In genomic region chr17:40430446-40430845, GRCm38 (mm10) we compare ENCODE assay signal across 14 mouse cellular contexts.
DNase-seq lines count a peak whose midpoint lies in the region; ATAC-seq and TF ChIP-seq lines count a peak whose summit lies in the region.
"Had no signal": no experiment of that assay in that cellular context is flagged by ENCODE, and none has a peak within 500 bp of the region (broad histone marks: within the 10 kb centered on the region; RNA-seq: fewer than 3 reads in every experiment).

No protein-coding gene starts in this region.

- H3K4me1 ChIP-seq in hindbrain, embryonic 11.5 days (replicated peaks; ENCODE audit: control insufficient read depth, insufficient read depth, low read length), result no peaks in the 10 kb centered on the region
- H3K4me1 ChIP-seq in hindbrain, embryonic 13.5 days (replicated peaks), result no peaks in the 10 kb centered on the region
- no peaks in the 10 kb centered on the region for H3K4me1 ChIP-seq in midbrain, embryonic 14.5 days (ENCODE audit: control insufficient read depth, insufficient read depth, low read length)
- H3K4me1 ChIP-seq in midbrain, embryonic 16.5 days (ENCODE audit: control insufficient read depth, insufficient read depth, low read length), result no peaks in the 10 kb centered on the region
- no peaks in the 10 kb centered on the region for H3K4me1 ChIP-seq in stomach, postnatal 0 days (replicated peaks; ENCODE audit: control insufficient read depth, insufficient read depth)
- H3K4me1 ChIP-seq: liver, embryonic 15.5 days had no signal

- 46% methylated on average over 1 of the region's 1 CpGs for WGBS in hindbrain, embryonic 11.5 days
- WGBS in hindbrain, embryonic 13.5 days, result 47% methylated on average over 1 of the region's 1 CpGs
- 49% methylated on average over 1 of the region's 1 CpGs for WGBS in midbrain, embryonic 14.5 days
- 39% methylated on average over 1 of the region's 1 CpGs for WGBS in midbrain, embryonic 16.5 days
- WGBS in stomach, postnatal 0 days, result 29% methylated on average over 1 of the region's 1 CpGs

- TF ChIP-seq CTCF in Patski (IDR thresholded peaks at IDR 0.05), result peak; percentile 23
- peak; percentile 56 for TF ChIP-seq CTCF in stomach, postnatal 0 days (IDR thresholded peaks at IDR 0.05; ENCODE audit: low read depth)

- H3K27me3 ChIP-seq in hindbrain, embryonic 11.5 days (ENCODE audit: control insufficient read depth, insufficient read depth, low read length), result no peaks in the 10 kb centered on the region
- no peaks in the 10 kb centered on the region for H3K27me3 ChIP-seq in hindbrain, embryonic 13.5 days
- H3K27me3 ChIP-seq in midbrain, embryonic 14.5 days (ENCODE audit: control insufficient read depth, insufficient read depth, low read length), result no peaks in the 10 kb centered on the region
- H3K27me3 ChIP-seq in midbrain, embryonic 16.5 days (ENCODE audit: control insufficient read depth, insufficient read depth, low read depth, low read length), result no peaks in the 10 kb centered on the region
- H3K27me3 ChIP-seq in Patski, result no peaks in the 10 kb centered on the region
- H3K27me3 ChIP-seq in stomach, postnatal 0 days (ENCODE audit: control insufficient read depth, insufficient read depth, low read length), result no peaks in the 10 kb centered on the region
- H3K27me3 ChIP-seq: CH12.LX; liver, embryonic 15.5 days had no signal

- H3K27ac ChIP-seq in hindbrain, embryonic 11.5 days (ENCODE audit: low read depth, low read length), result no peak overlapping the region
- no peak overlapping the region for H3K27ac ChIP-seq in hindbrain, embryonic 13.5 days
- no peak overlapping the region for H3K27ac ChIP-seq in midbrain, embryonic 14.5 days (replicated peaks; ENCODE audit: low read depth, low read length)
- no peak overlapping the region for H3K27ac ChIP-seq in midbrain, embryonic 16.5 days (ENCODE audit: low read length)
- no peak overlapping the region for H3K27ac ChIP-seq in stomach, postnatal 0 days (replicated peaks)
- H3K27ac ChIP-seq: liver, embryonic 15.5 days; macrophage had no signal

- POLR2A ChIA-PET in Patski (lab: Charles Lee), result no interaction called here

- H3K36me3 ChIP-seq in hindbrain, embryonic 11.5 days (ENCODE audit: control insufficient read depth, insufficient read depth, low read length), result no peaks in the 10 kb centered on the region
- no peaks in the 10 kb centered on the region for H3K36me3 ChIP-seq in hindbrain, embryonic 13.5 days
- no peaks in the 10 kb centered on the region for H3K36me3 ChIP-seq in midbrain, embryonic 14.5 days (ENCODE audit: control insufficient read depth, insufficient read depth, low read length)
- H3K36me3 ChIP-seq in midbrain, embryonic 16.5 days (ENCODE audit: control insufficient read depth, insufficient read depth, low read length), result no peaks in the 10 kb centered on the region
- no peaks in the 10 kb centered on the region for H3K36me3 ChIP-seq in stomach, postnatal 0 days (ENCODE audit: control insufficient read depth, insufficient read depth, low read length)
- H3K36me3 ChIP-seq: liver, embryonic 15.5 days had no signal

- in situ Hi-C loops in Patski (cut with MboI; ENCODE audit: low pct_unique_long_range_greater_than_20kb), result no loop called here

- H3K9me3 ChIP-seq in hindbrain, embryonic 11.5 days (ENCODE audit: control insufficient read depth, low read length), result no peaks in the 10 kb centered on the region
- no peaks in the 10 kb centered on the region for H3K9me3 ChIP-seq in hindbrain, embryonic 13.5 days
- no peaks in the 10 kb centered on the region for H3K9me3 ChIP-seq in midbrain, embryonic 14.5 days (ENCODE audit: control insufficient read depth, low read length)
- H3K9me3 ChIP-seq in midbrain, embryonic 16.5 days (replicated peaks; ENCODE audit: control insufficient read depth, low read length, poor library complexity, severe bottlenecking), result no peaks in the 10 kb centered on the region
- H3K9me3 ChIP-seq in stomach, postnatal 0 days (ENCODE audit: control insufficient read depth, low read length), result no peaks in the 10 kb centered on the region
- H3K9me3 ChIP-seq: liver, embryonic 15.5 days had no signal

- peak; percentile 6 for DNase-seq in hindbrain, embryonic 11.5 days (ENCODE audit: low spot score)
- peak; percentile 49 for DNase-seq in midbrain, embryonic 14.5 days
- DNase-seq in Patski (ENCODE audit: low read depth, low spot score), result no peak
- DNase-seq in stomach, postnatal 0 days (ENCODE audit: low spot score), result no peak
- DNase-seq in adrenal gland, postnatal 25 days, result no peak
- DNase-seq: cerebellum, adult 9-11 months; heart, postnatal 36 days; kidney, adult 2 months; thymus, postnatal 4 days had no signal

- TF ChIP-seq EP300 in stomach, postnatal 0 days (optimal IDR thresholded peaks at IDR 0.05), result no peak

- CTCF ChIA-PET in Patski (lab: Charles Lee), result no interaction called here

- H3K4me2 ChIP-seq in hindbrain, embryonic 11.5 days (replicated peaks; ENCODE audit: low read depth, low read length), result no peak overlapping the region
- no peak overlapping the region for H3K4me2 ChIP-seq in hindbrain, embryonic 13.5 days
- no peak overlapping the region for H3K4me2 ChIP-seq in midbrain, embryonic 14.5 days (ENCODE audit: low read length)
- H3K4me2 ChIP-seq in midbrain, embryonic 16.5 days (ENCODE audit: low read length), result no peak overlapping the region
- H3K4me2 ChIP-seq in stomach, postnatal 0 days (replicated peaks; ENCODE audit: low read depth), result no peak overlapping the region
- H3K4me2 ChIP-seq: liver, embryonic 15.5 days had no signal

- no peak for ATAC-seq in hindbrain, embryonic 11.5 days (ENCODE audit: low FRiP score)
- ATAC-seq in hindbrain, embryonic 13.5 days (ENCODE audit: low FRiP score), result no peak
- ATAC-seq in midbrain, embryonic 14.5 days (ENCODE audit: low FRiP score, low TSS enrichment), result no peak
- ATAC-seq in midbrain, embryonic 16.5 days, result no peak
- ATAC-seq in Patski, result no peak
- ATAC-seq in stomach, postnatal 0 days (ENCODE audit: low FRiP score, low TSS enrichment), result no peak

- no peak overlapping the region for H3K9ac ChIP-seq in hindbrain, embryonic 11.5 days (ENCODE audit: low read depth, low read length)
- no peak overlapping the region for H3K9ac ChIP-seq in hindbrain, embryonic 13.5 days
- no peak overlapping the region for H3K9ac ChIP-seq in midbrain, embryonic 14.5 days (replicated peaks; ENCODE audit: low read length)
- H3K9ac ChIP-seq in midbrain, embryonic 16.5 days (ENCODE audit: low read depth, low read length), result no peak overlapping the region
- H3K9ac ChIP-seq in stomach, postnatal 0 days (ENCODE audit: low read length), result no peak overlapping the region
- H3K9ac ChIP-seq: liver, embryonic 15.5 days had no signal

- H3K4me3 ChIP-seq in hindbrain, embryonic 11.5 days (ENCODE audit: low read depth, low read length), result no peak overlapping the region
- H3K4me3 ChIP-seq in hindbrain, embryonic 13.5 days, result no peak overlapping the region
- no peak overlapping the region for H3K4me3 ChIP-seq in midbrain, embryonic 14.5 days (replicated peaks; ENCODE audit: low read depth, low read length)
- no peak overlapping the region for H3K4me3 ChIP-seq in midbrain, embryonic 16.5 days (ENCODE audit: low read depth, low read length)
- H3K4me3 ChIP-seq in stomach, postnatal 0 days (ENCODE audit: low read depth, low read length), result no peak overlapping the region
- H3K4me3 ChIP-seq: liver, embryonic 15.5 days had no signal

Comparison
In these comparisons a context has a peak if more than half of its experiments do, and no peak if none do; other contexts are left out.
1. DNase-seq: peak in hindbrain, embryonic 11.5 days (single experiment) and midbrain, embryonic 14.5 days (single experiment); none in Patski (single experiment), stomach, postnatal 0 days (single experiment) and adrenal gland, postnatal 25 days (single experiment).